Mouse (Mus musculus) kidney, embryonic 14.5 days (tissue): Measurements from ENCODE around the gene Pax2. TPM values are rescaled to one million over a fixed set of nuclear protein-coding genes. Genes with fewer than 3 reads are reported as not detected.
"Not testable (repeated sequence)": the region's sequence is repeated elsewhere in the genome, so short reads cannot be mapped to it uniquely, and the experiment has no call there.

Source experiments
- ATAC-seq: fragments of 200-750 bp; cut with Nextera tagmentation; 2 replicates; pipeline ENCODE4 v1.8.0; 2017; ENCODE audit warnings: moderate number of reproducible peaks, mild to moderate bottlenecking, moderate TSS enrichment, moderate library complexity; ENCODE audit not compliant: low FRiP score, low TSS enrichment
- H3K27ac ChIP-seq: fragments of 300-500 bp; sonication (generic); 2 replicates; pipeline ENCODE4 v1.5.1; 2014; ENCODE audit warnings: low read depth, mild to moderate bottlenecking, low read length, moderate library complexity, mixed read lengths
- H3K27me3 ChIP-seq: fragments of 300-500 bp; sonication (generic); 2 replicates; pipeline ENCODE4 v1.6.1; 2014; ENCODE audit warnings: mild to moderate bottlenecking, low read length; ENCODE audit not compliant: control insufficient read depth, insufficient read depth
- H3K36me3 ChIP-seq: fragments of 300-500 bp; sonication (generic); 2 replicates; pipeline ENCODE4 v1.6.1; 2014; ENCODE audit warnings: low read length, mixed read lengths; ENCODE audit not compliant: control insufficient read depth, insufficient read depth
- H3K4me1 ChIP-seq: fragments of 300-500 bp; sonication (generic); 2 replicates; pipeline ENCODE4 v1.6.1; 2014; ENCODE audit warnings: low read length, mixed read lengths; ENCODE audit not compliant: control insufficient read depth, insufficient read depth
- H3K4me2 ChIP-seq: fragments of 300-500 bp; sonication (generic); replicated peaks from 2 replicates; pipeline ENCODE4 v1.6.1; 2014; ENCODE audit warnings: low read depth, mild to moderate bottlenecking, low read length
- H3K4me3 ChIP-seq: fragments of 300-500 bp; sonication (generic); 2 replicates; pipeline ENCODE4 v1.5.1; 2014; ENCODE audit warnings: mild to moderate bottlenecking, low read length
- H3K9ac ChIP-seq: fragments of 300-500 bp; sonication (generic); 2 replicates; pipeline ENCODE4 v1.6.1; 2014; ENCODE audit warnings: low read depth, mild to moderate bottlenecking, low read length, moderate library complexity
- H3K9me3 ChIP-seq: fragments of 300-500 bp; sonication (generic); 2 replicates; pipeline ENCODE4 v1.6.1; 2016; ENCODE audit warnings: low read length; ENCODE audit not compliant: control insufficient read depth
- WGBS: fragments of 180-500 bp; shearing (Covaris S2); extraction: QIAGEN DNeasy Blood & Tissue Kit; methylation state at CpG from one replicate; pipeline ENCODE4 v1.1.7; 2014; 5-methylcytosine and 5-hydroxymethylcytosine counted together
- polyA plus RNA-seq: library from polyadenylated mRNA; unstranded; fragments of >200 nt; fragmentation: Nextera tagmentation; extraction: Ambion mirVana; gene quantifications from 2 replicates; pipeline ENCODE4 v1.2.1, GENCODE M21; 2014

The Pax2 gene
- polyA plus RNA-seq, 1 experiment from 2014 or later = 55.9 TPM

DNA sequence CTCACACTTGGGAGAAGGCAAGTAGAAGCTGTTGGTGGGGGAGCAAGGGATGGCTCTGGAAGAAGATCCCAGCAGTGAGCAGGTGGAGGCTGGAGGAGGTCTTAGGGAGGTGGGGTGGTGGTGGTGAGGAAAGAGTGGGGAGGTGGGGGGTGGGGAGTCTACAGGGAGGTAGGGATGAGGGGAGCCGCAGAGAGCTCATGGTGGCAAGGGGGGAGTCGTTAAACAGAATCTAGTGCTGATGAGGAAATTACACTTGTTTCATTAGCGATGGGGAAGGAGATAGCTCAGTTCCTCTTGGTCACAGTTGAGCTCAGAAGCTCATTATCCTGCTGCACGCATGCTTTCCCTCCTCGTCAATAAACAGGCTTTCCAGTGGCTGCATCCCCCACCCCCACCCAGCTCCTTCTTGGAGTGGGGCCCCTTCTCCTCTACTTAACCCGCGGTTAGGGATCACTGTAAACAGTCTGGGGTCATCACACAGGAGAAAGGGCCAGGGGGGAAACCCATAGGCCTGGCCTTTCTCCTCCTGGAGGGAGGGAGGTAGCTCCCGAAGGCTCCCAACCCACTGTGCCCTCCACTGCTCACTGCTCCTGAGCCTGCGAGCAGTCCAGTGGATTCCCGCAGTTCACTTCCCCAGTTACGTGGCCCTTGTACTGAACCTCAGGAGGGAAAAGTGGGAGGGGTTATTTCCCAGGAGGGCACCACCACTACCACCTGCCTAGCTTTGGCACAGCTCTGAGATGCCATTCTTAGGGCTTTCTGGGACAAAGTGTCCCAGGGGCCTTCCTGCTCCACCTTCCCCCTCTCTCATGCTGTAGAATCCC, 78.6 kb downstream of the Pax2 start:
- Histone ChIP-seq H3K9ac (no peak overlapping the region), H3K4me3 (no peak overlapping the region; the same call in 1 of the 2 replicates), H3K27me3 (peaks cover 58% of the 10 kb centered on the region), H3K4me1 (peaks cover 53% of the 10 kb centered on the region), H3K9me3 (no peaks in the 10 kb centered on the region), H3K27ac (peak overlapping the region; percentile 73), H3K4me2 (no peak overlapping the region), H3K36me3 (peaks cover 24% of the 10 kb centered on the region; the same call in 1 of the 2 replicates)
- peak; percentile 81 for ATAC-seq
- WGBS = 3% methylated on average over 11 of the region's 11 CpGs

DNA sequence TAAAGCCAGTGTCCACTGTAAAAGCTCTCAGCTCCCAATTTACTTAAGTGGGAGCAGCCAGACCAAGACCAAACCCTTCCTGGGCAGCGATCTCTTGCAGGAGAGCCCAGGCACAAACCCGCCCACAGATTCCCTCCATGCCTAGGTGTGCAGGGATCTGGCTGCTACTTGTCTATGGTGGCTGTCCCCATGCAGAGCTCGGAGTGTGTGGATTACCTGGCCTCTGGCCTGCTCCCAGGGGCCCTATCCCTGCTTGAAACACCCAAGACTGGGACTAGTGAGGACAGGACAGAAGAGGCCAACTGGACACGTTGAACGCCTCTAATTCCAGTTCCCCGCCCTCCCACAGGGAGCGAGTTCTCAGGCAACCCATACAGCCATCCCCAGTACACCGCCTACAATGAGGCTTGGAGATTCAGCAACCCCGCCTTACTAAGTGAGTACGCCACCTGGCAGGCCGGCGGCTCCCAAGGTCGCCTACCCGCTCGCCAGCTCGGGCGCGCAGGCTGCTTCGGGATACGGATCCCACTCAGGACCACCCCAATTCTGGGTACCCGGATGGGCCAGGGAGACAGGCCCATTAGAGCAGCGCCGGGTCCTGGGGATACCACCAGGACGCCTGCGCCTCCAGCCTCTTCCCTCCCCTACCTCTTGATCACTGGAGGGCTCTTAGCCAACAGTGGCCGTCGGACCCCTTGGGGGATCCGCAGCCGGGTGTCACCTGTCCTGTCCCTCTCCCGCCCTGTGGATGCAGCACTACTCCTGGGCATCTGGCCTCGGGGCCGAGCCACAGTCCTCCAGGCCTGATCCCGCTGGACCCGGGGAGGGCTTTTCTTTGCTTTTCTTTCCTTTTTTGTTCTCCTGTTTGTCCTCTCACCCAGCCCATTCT, 79.4 kb downstream of the Pax2 start:
- peaks cover 53% of the 10 kb centered on the region for H3K4me1 ChIP-seq
- WGBS = 10% methylated on average over 34 of the region's 34 CpGs
- H3K27me3 ChIP-seq = peaks cover 59% of the 10 kb centered on the region
- H3K9me3 ChIP-seq = no peaks in the 10 kb centered on the region
- 0 out of 2 replicates have a peak, but pooled peaks have one; percentile 3 for ATAC-seq
- H3K27ac ChIP-seq = peak overlapping the region; percentile 73
- H3K36me3 ChIP-seq = peaks cover 21% of the 10 kb centered on the region; the same call in 1 of the 2 replicates
- H3K4me3 ChIP-seq = peak overlapping the region; percentile 40
- H3K4me2 ChIP-seq = peak overlapping the region; percentile 66
- H3K9ac ChIP-seq = peak overlapping the region; percentile 45; the same call in 1 of the 2 replicates

DNA sequence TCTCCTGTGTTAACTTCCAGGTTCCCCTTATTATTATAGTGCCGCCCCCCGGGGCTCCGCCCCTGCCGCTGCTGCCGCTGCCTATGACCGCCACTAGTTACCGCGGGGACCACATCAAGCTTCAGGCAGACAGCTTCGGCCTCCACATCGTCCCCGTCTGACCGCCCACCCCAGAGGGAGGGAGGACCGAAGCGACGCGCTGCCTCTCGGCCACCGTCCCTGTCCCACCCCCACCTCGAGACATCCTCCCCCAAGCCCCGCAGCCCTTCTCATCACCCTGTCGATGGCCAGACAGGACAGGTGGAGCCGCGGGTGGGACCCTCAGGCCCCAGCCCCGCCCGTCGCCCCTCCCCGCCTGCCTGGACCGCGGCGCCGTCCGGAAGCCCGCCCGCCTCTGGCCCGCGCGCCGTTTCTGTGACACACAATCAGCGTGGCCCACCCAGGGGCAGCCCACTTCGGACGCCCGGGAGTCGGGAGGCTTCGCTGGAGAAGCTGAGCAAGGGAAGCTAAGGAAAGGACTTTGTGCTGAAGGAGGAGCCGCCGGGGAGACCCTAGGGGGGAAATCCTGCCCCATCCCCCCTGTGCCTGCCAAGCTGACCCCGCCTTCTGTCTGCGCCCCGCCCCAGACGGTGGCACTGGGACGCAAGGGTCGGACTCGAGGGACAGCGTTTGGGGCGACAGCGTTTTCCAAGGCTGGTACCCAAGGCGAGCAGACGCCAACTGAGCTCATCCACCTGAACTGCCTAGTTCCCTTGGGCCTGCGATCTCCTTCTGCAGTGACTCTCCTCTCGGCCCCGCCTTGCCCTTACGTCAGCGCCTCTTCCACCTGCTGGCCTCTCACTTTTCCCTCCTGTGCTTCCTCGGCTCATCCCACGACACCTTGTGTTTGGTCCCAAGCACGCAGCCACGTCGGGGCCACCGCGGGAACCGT, 80.4 kb downstream of the Pax2 start:
- Histone ChIP-seq H3K4me3 (peak overlapping the region; percentile 40), H3K4me2 (peak overlapping the region; percentile 66), H3K9ac (peak overlapping the region; percentile 45), H3K4me1 (peaks cover 49% of the 10 kb centered on the region), H3K9me3 (no peaks in the 10 kb centered on the region), H3K27me3 (peaks cover 59% of the 10 kb centered on the region), H3K36me3 (peaks cover 12% of the 10 kb centered on the region; the same call in 1 of the 2 replicates), H3K27ac (peak overlapping the region; percentile 73)
- ATAC-seq = peak; percentile 5
- WGBS = 2% methylated on average over 70 of the region's 71 CpGs

DNA sequence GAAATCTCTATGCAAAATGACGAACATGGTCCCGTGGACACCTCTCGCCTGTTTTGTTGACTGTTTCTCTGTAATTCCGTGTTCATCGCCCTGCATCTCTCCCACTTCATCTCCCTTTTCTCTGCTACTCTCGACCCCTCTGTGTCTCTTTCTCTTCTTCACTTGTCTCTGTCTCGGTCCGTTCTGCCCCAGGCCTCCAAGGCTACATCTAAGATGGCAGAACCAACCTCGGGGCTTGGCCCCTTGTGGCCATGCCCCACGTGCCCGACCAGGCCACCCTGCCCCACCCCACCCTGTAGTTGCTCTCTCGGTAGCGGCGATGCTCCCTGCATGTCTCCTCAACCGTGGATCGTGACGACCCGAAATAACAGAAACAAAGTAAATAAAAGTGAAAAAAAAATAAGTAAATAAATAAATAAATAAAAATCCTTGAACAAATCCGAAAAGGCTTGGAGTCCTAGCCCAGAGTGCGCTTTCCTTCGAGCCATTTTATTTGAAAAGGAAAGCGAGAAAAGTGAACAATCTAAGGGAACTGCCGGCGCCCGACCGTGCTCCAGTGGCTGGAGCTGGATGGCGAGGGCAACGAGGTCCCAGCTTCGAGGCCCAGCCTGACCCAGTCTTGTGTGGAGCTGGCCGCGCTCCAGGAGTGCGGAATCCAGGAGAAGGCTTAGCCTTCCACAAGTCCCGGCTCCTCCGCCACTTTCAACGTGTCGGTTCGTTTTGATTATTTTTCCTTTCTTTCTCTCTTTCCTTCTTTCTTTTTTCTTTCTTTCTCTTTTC, 81.8 kb downstream of the Pax2 start:
- Histone ChIP-seq H3K9me3 (no peaks in the 10 kb centered on the region), H3K4me3 (peak overlapping the region; percentile 40), H3K27ac (no peak overlapping the region), H3K4me2 (no peak overlapping the region; the same call in 1 of the 2 replicates), H3K4me1 (peaks cover 49% of the 10 kb centered on the region), H3K27me3 (peaks cover 53% of the 10 kb centered on the region), H3K36me3 (peaks cover 8% of the 10 kb centered on the region; the same call in 1 of the 2 replicates), H3K9ac (no peak overlapping the region)
- no peak for ATAC-seq
- 6% methylated on average over 37 of the region's 37 CpGs for WGBS

DNA sequence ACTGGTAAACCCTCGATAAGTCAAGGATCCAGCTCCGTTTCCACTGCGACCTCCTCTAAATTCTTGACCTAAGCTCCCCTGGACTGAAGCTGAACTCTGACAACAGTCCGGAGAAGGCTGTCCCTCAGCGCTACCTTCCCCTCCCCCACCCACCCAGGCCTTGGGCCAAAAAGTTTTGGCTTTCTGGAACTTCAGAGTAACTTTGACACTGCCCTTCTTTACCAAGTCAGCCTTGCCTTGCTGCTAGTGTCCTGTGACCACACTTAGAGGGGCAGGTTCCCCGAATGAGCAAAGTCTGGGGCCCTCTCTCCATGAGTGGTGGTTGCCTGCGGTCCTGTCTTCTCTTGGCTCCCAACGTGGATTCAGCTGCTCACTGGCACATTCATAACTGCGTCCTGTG, 82.5 kb downstream of the Pax2 start:
- Histone ChIP-seq H3K9ac (no peak overlapping the region), H3K27ac (no peak overlapping the region), H3K4me1 (peaks cover 44% of the 10 kb centered on the region), H3K36me3 (peaks cover 8% of the 10 kb centered on the region; the same call in 1 of the 2 replicates), H3K9me3 (no peaks in the 10 kb centered on the region), H3K4me2 (no peak overlapping the region), H3K27me3 (peaks cover 48% of the 10 kb centered on the region), H3K4me3 (no peak overlapping the region)
- no peak for ATAC-seq
- 18% methylated on average over 9 of the region's 9 CpGs for WGBS

DNA sequence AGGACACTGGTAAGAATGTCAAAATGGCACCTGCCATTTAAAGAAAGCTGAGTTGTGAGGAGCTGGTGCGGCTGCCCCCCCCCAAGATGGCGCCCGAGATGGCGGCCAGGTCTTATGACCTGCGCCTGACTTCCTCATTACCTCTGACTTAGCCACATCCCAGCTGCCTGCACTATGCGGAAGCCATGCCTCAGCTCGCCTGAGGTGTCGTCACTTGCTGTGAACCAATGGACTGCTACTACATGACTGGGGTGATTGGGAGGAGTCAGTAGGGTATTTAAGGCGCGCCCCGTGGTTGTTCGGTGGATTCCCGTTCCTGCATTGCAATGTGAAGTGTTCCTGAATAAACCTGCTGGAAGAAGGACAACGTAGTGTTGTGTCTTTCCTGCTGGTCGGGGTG, 86.8 kb downstream of the Pax2 start:
- H3K36me3 ChIP-seq, ATAC-seq, H3K9me3 ChIP-seq, H3K4me1 ChIP-seq, H3K9ac ChIP-seq, H3K4me3 ChIP-seq, H3K4me2 ChIP-seq, H3K27ac ChIP-seq: not testable (repeated sequence)
- 92% methylated on average over 15 of the region's 15 CpGs for WGBS
- H3K27me3 ChIP-seq = peaks cover 11% of the 10 kb centered on the region; the same call in 1 of the 2 replicates

DNA sequence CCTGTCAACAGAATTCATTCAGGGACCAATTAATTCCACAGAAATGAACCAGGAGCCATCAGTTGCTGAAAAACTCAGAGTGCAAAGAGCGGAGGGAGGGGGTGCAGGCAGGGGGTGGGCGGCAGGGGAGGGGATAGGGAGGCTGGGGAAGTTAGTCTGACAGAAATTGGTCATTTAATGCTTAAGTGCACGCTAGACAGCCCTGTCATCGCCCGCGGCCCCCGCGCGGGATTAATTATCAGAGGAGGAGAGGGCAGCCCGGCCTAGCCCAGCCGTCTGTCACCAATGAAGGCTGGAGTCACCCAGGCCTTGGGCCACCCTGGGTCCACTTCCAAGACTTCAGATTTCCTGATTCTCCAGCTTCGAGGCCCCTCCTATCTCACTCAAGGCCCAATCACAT, 93.6 kb downstream of the Pax2 start:
- 31% methylated on average over 12 of the region's 12 CpGs for WGBS
- H3K27ac ChIP-seq = no peak overlapping the region
- H3K4me3 ChIP-seq = no peak overlapping the region
- peaks cover 5% of the 10 kb centered on the region; the same call in 1 of the 2 replicates for H3K4me1 ChIP-seq
- H3K36me3 ChIP-seq = no peaks in the 10 kb centered on the region
- no peak overlapping the region for H3K9ac ChIP-seq
- no peaks in the 10 kb centered on the region for H3K9me3 ChIP-seq
- H3K4me2 ChIP-seq = no peak overlapping the region
- ATAC-seq = peak; percentile 71; the same call in 1 of the 2 replicates
- no peaks in the 10 kb centered on the region for H3K27me3 ChIP-seq
